Mouse (Mus musculus) ES-Bruce4 (cell line): ENCODE results near the gene Endou.

Experiments used
- CTCF ChIP-seq: IDR thresholded peaks from one replicate; pipeline ENCODE4 v1.8.1; 2011; ENCODE audit warnings: low read depth, low read length
- POLR2A ChIP-seq: IDR thresholded peaks from one replicate; pipeline ENCODE4 v1.8.1; 2011; ENCODE audit warnings: low read length; ENCODE audit not compliant: insufficient read depth

DNA sequence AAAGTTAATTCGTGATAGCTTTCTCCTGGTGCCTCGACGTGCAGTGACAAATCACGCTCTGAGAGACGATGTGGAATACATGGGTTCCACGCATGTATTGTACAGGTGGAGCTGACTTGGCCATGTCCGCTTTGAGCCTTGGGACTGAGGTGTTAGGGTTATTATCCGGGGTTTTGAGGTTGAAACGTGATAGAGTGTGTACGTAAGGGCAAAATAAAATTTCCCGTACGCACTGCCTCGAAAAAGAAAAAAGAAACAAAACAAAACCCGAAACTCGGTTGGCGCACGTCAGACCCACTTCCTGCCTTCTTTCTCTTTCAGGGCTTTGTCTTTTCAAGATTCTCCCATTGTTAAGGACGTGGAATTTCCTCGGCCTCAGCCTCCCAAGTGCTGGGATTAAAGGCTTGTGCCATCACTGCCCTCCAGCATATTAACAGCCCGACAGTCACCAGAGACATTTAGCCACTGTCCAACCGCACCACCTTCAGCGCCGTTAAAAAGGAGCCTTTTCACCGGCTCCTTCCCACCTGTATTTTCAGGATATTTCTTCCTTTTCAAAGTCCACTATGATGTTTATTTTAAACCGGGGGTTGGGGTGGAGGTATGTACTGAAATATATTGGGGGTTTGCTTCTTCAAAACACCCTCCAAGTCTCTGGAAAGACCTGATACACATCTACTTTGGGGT is 65.2 kb downstream of the Endou start:
- no peak for TF ChIP-seq POLR2A
- TF ChIP-seq CTCF, result no peak
